Mouse (Mus musculus): ENCODE results near the gene Insyn1. TPM values are rescaled to one million over a fixed set of nuclear protein-coding genes. Genes with fewer than 3 reads are reported as not detected.

Insyn1 gene
- total and polyA plus RNA-seq, 3 experiments = 2.4 to 5.5 (median 2.5) TPM

DNA sequence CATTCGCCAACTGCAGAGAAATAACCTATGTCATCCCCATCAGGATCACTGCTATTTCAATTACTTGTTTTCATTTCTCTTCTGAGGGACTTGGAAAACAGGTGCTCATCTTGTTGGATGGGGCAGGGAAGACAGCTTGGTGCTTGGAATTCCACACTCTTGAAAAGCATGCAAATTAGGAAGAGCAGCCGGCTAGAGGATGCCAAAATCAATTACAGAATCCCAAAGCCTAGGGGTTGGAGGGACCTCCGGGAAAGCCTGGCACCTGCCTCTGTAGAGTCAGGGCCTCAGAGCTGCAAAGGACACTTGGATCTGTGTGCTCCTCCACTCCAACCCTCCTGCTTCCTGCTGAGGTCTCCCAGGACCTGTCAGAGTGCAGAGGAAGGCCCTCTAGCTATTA lies 38.9 kb upstream of the Insyn1 start:
- Histone ChIP-seq H3K27me3 (replicated peaks) (peaks cover 2% of the 10 kb centered on the region), H3K4me3 (replicated peaks in 1 of 3; ENCODE audit: low read depth in 2 of 3, low read length in 2 of 3, poor library complexity in 1 of 3) (no peak overlapping the region), H3K4me1 (ENCODE audit: control insufficient read depth in 1 of 2, insufficient read depth in 2 of 2) (peaks cover 0 to 6% of the 10 kb centered on the region in 2 experiments; a peak in 2 of 4 replicates), H3K79me2 (replicated peaks; ENCODE audit: control insufficient read depth, extremely low read depth, insufficient read depth, poor library complexity, severe bottlenecking) (no peaks in the 10 kb centered on the region), H3K27ac (ENCODE audit: insufficient read depth, low read depth) (no peak overlapping the region), H3K4me2 (ENCODE audit: insufficient read depth, low read depth, poor library complexity, severe bottlenecking) (no peak overlapping the region), H3K9ac (ENCODE audit: insufficient read depth, low read depth) (no peak overlapping the region), H3K36me3 (replicated peaks in 1 of 2; ENCODE audit: control insufficient read depth in 1 of 2, insufficient read depth in 1 of 2, low read length in 1 of 2) (no peaks in the 10 kb centered on the region), H3K9me3 (replicated peaks; ENCODE audit: low read length) (peaks cover 3% of the 10 kb centered on the region)
- dilution Hi-C loops (cut with MboI; ENCODE audit: extremely low pct_ligation_motif_present, extremely low pct_unique_long_range_greater_than_20kb, low sequenced_read_pairs) = no loop called here
- in situ Hi-C loops (cut with MboI; ENCODE audit: low pct_ligation_motif_present, low pct_unique_long_range_greater_than_20kb, low sequenced_read_pairs) = no loop called here
- DNase-seq (ENCODE audit: extremely low read depth) = no peak
- no peak for TF ChIP-seq MAX (IDR thresholded peaks at IDR 0.05; ENCODE audit: low read length)
- TF ChIP-seq SIN3A (IDR thresholded peaks at IDR 0.05; ENCODE audit: low read length) = no peak
- TF ChIP-seq ZC3H11A (IDR thresholded peaks at IDR 0.05; ENCODE audit: low read depth, low read length) = no peak
- TF ChIP-seq NRF1 (IDR thresholded peaks at IDR 0.05; ENCODE audit: low read depth, low read length) = no peak
- no peak for TF ChIP-seq ETS1 (conservative IDR thresholded peaks at IDR 0.05; ENCODE audit: low read depth, low read length)
- TF ChIP-seq PAX5 (IDR thresholded peaks at IDR 0.05; ENCODE audit: low read length) = no peak
- no peak for TF ChIP-seq BHLHE40 (IDR thresholded peaks at IDR 0.05; ENCODE audit: low read depth, low read length)
- TF ChIP-seq CTCF (conservative IDR thresholded peaks at IDR 0.05 in 1 of 2, IDR thresholded peaks at IDR 0.05 in 1 of 2; ENCODE audit: low read depth in 2 of 2, low read length in 2 of 2) = no peak
- no peak for TF ChIP-seq CHD2 (IDR thresholded peaks at IDR 0.05; ENCODE audit: low read length)
- no peak for TF ChIP-seq SMC3 (IDR thresholded peaks at IDR 0.05; ENCODE audit: low read depth, low read length)
- no peak for TF ChIP-seq KAT2A (IDR thresholded peaks at IDR 0.05; ENCODE audit: insufficient replicate concordance, low read length)
- no peak for TF ChIP-seq JUND (conservative IDR thresholded peaks at IDR 0.05; ENCODE audit: low read depth, low read length)
- TF ChIP-seq HCFC1 (IDR thresholded peaks at IDR 0.05; ENCODE audit: low read depth, low read length) = no peak
- no peak for TF ChIP-seq USF2 (conservative IDR thresholded peaks at IDR 0.05; ENCODE audit: low read depth, low read length)
- no peak for TF ChIP-seq JUN (IDR thresholded peaks at IDR 0.05; ENCODE audit: insufficient read depth, low read depth, low read length)
- TF ChIP-seq MEF2A (IDR thresholded peaks at IDR 0.05; ENCODE audit: borderline replicate concordance, low read depth, low read length) = no peak
- TF ChIP-seq NELFE (IDR thresholded peaks at IDR 0.05; ENCODE audit: low read depth, low read length) = no peak
- TF ChIP-seq EP300 (IDR thresholded peaks at IDR 0.05; ENCODE audit: low read length) = no peak

DNA sequence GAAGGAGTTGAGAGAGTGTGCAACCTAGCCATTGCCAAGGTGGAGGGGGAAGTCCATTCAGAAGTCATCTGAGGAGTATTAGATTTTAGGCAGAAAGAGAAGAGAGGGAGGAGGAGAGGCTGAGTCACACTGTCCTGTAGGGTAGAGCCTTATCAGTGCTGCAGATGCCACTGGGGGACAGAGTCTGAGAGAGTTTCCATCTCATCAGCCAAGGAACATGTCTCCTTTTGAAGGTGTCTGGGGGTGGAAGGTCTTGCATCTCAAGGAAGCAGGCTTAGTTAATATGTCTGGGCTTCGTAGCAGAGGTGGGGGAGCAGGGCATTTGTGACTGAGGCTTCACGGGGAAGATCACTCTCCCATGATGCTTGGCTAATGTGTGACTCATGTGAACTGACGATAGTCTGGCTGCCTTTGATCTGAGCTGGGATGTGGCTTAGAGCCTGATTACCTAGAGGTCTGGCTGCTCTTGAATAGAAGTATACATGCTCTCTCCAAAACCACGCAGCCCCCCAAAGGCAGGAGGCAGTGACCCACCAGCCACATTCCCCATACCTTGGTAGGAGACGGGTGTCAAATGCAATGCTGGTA lies 34.5 kb upstream of the Insyn1 start:
- Histone ChIP-seq H3K27ac (ENCODE audit: insufficient read depth, low read depth) (no peak overlapping the region), H3K4me3 (replicated peaks in 1 of 3; ENCODE audit: low read depth in 2 of 3, low read length in 2 of 3, poor library complexity in 1 of 3) (no peak overlapping the region), H3K9me3 (replicated peaks; ENCODE audit: low read length) (no peaks in the 10 kb centered on the region), H3K9ac (ENCODE audit: insufficient read depth, low read depth) (no peak overlapping the region), H3K27me3 (replicated peaks) (peaks cover 2% of the 10 kb centered on the region), H3K4me2 (ENCODE audit: insufficient read depth, low read depth, poor library complexity, severe bottlenecking) (no peak overlapping the region), H3K79me2 (replicated peaks; ENCODE audit: control insufficient read depth, extremely low read depth, insufficient read depth, poor library complexity, severe bottlenecking) (no peaks in the 10 kb centered on the region), H3K4me1 (ENCODE audit: control insufficient read depth in 1 of 2, insufficient read depth in 2 of 2) (peaks cover 0 to 6% of the 10 kb centered on the region in 2 experiments; a peak in 2 of 4 replicates), H3K36me3 (replicated peaks in 1 of 2; ENCODE audit: control insufficient read depth in 1 of 2, insufficient read depth in 1 of 2, low read length in 1 of 2) (no peaks in the 10 kb centered on the region)
- no peak for DNase-seq (ENCODE audit: extremely low read depth)
- TF ChIP-seq JUN (IDR thresholded peaks at IDR 0.05; ENCODE audit: insufficient read depth, low read depth, low read length) = no peak
- TF ChIP-seq RAD21 (IDR thresholded peaks at IDR 0.05; ENCODE audit: low read depth, low read length) = no peak
- TF ChIP-seq JUND (conservative IDR thresholded peaks at IDR 0.05; ENCODE audit: low read depth, low read length) = no peak
- no peak for TF ChIP-seq ZNF384 (IDR thresholded peaks at IDR 0.05; ENCODE audit: low read depth, low read length)
- TF ChIP-seq CHD1 (IDR thresholded peaks at IDR 0.05; ENCODE audit: low read depth, low read length) = no peak
- no peak for TF ChIP-seq MAX (IDR thresholded peaks at IDR 0.05; ENCODE audit: low read length)
- TF ChIP-seq ZC3H11A (IDR thresholded peaks at IDR 0.05; ENCODE audit: low read depth, low read length) = no peak
- no peak for TF ChIP-seq SIN3A (IDR thresholded peaks at IDR 0.05; ENCODE audit: low read length)
- no peak for TF ChIP-seq NRF1 (IDR thresholded peaks at IDR 0.05; ENCODE audit: low read depth, low read length)
- no peak for TF ChIP-seq MYC (IDR thresholded peaks at IDR 0.05; ENCODE audit: low read depth, low read length)
- no peak for TF ChIP-seq POLR2A (IDR thresholded peaks at IDR 0.05; ENCODE audit: low read depth, low read length)
- no peak for TF ChIP-seq MEF2A (IDR thresholded peaks at IDR 0.05; ENCODE audit: borderline replicate concordance, low read depth, low read length)
- TF ChIP-seq CTCF (conservative IDR thresholded peaks at IDR 0.05 in 1 of 2, IDR thresholded peaks at IDR 0.05 in 1 of 2; ENCODE audit: low read depth in 2 of 2, low read length in 2 of 2) = no peak
- TF ChIP-seq RCOR1 (conservative IDR thresholded peaks at IDR 0.05; ENCODE audit: low read depth, low read length) = no peak
- no peak for TF ChIP-seq UBTF (IDR thresholded peaks at IDR 0.05; ENCODE audit: low read depth, low read length)
- no peak for TF ChIP-seq BHLHE40 (IDR thresholded peaks at IDR 0.05; ENCODE audit: low read depth, low read length)
- TF ChIP-seq HCFC1 (IDR thresholded peaks at IDR 0.05; ENCODE audit: low read depth, low read length) = no peak
- no peak for TF ChIP-seq MAFK (IDR thresholded peaks at IDR 0.05; ENCODE audit: insufficient replicate concordance, low read length)
- no peak for TF ChIP-seq ZKSCAN1 (IDR thresholded peaks at IDR 0.05; ENCODE audit: borderline replicate concordance, low read depth, low read length)
- dilution Hi-C loops (cut with MboI; ENCODE audit: extremely low pct_ligation_motif_present, extremely low pct_unique_long_range_greater_than_20kb, low sequenced_read_pairs) (no loop called here), in situ Hi-C loops (cut with MboI; ENCODE audit: low pct_ligation_motif_present, low pct_unique_long_range_greater_than_20kb, low sequenced_read_pairs) (no loop called here)

All from CH12.LX (cell line).